Mouse (Mus musculus) olfactory bulb, adult 2 months (tissue): ENCODE data around the gene Borcs5.

Experiments used
- CTCF ChIP-seq: fragments of 200-500 bp; IDR thresholded peaks from 2 replicates; pipeline ENCODE4 v1.5.1; 2012; ENCODE audit warnings: low read depth, mild to moderate bottlenecking, low read length, moderate library complexity; ENCODE audit not compliant: insufficient read depth
- POLR2A ChIP-seq: fragments of 200-500 bp; IDR thresholded peaks from 2 replicates; pipeline ENCODE4 v1.6.1; 2012; ENCODE audit warnings: mild to moderate bottlenecking, low read depth, low read length, moderate library complexity; ENCODE audit not compliant: insufficient read depth

GRCm38 (mm10) chr6:134617589-134617988 lies 21.7 kb upstream of the Borcs5 start:
- TF ChIP-seq POLR2A = no peak
- TF ChIP-seq CTCF = no peak
